Mouse (Mus musculus) brain, embryonic 18.5 days (tissue): ENCODE measurements around the gene Ltbp1.

ENCODE experiments used
- DNase-seq: peaks from one replicate; pipeline ENCODE4 v3.0.0-alpha.2; 2012; ENCODE audit warnings: low read depth, low spot score

Ltbp1 gene

GRCm38 (mm10) chr17:75005685-75006680, 615 bp downstream of the Ltbp1 start:
- no peak for DNase-seq

DNA sequence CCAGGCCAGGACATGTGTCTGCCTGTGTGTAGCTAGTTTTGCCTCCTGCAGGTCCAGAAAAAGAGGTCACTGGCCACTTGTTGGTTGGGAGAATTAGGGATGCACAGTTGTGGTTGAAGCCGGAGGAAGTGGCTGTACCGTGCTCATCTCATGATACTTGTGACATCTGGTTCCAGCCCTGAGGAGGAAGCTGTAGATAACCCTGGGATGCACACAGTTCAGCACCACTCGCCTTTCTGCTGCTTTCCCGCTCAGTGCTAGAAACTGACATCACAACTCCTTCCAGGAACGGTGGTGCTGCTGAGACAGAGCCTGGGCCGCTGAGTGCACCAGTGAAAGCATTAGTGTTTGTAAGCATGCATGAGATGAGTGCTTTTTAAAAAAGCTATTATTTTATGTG, 5.6 kb downstream of the Ltbp1 start:
- DNase-seq = no peak

DNA sequence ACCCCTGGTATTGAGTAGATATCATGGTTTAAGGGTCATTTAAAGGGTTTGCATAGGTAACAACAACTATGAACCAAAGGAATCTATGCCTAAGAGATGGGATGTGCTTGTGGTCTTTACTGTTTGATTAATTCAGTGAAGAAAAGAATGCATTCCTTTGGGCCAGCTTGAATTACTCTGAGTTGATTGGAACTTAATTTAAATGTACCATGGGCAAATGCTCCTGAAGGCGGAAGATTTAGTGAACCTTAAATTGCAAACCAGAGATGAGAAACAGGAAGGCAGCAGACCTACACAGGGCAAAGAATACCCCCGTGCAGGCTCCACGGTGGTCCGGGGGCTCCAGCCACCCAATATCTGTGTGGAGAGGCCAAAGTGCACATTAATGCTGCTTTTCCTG, 7.8 kb downstream of the Ltbp1 start:
- no peak for DNase-seq

DNA sequence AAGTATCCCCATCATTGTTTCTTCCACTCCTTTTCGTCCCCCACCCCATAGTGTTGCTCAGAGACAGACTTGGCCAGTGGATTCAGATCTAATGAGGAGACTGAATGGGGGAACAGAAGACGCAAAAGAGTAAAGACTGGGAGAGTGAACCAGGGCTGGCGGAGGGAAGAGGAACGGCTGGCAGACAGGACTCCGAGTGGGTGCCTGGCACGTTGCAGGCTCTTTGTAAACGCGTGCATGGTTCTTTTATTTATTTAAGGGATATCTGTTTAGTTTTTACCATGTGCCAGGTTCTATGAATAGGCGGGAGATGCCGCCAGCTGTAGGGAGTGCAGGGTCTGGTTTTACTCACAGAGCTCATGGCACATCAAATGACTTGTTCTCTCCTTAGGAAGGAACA, 8.5 kb downstream of the Ltbp1 start:
- no peak for DNase-seq

DNA sequence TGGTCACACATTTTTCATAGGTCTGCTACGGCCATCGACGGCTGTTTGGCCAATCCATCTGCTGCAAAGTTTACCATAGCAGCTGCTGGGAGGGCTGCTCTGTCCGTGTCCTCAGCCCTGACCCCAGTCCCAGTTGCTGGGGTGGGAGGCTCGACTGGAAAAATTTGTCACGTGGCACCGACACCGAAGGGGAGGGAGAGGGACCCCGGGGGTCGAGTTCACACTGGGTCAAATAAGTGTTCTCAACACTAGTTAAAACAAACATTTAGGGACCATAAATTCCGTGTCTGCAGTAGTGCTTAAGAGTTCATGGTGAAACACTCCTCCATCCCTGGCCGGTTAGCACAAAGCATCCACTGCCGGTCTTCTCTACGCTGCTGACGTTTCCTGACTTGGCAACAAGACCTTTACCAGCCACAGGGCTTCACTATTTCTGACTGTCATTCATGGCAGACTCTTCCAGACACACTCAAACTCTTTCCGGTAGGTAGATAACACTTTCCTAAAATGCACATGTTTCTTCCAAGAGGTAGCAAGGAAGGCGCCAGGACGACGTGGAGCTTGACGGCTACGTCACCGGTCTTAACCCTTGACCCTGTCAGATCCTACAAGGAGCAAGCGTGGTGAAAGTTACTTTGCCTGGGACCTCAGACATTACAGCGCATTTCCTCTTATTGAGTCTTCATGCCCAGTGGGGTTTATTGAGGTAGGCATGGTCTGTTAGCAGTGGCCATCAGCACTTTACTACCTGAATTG, 9.4 kb downstream of the Ltbp1 start:
- no peak for DNase-seq

DNA sequence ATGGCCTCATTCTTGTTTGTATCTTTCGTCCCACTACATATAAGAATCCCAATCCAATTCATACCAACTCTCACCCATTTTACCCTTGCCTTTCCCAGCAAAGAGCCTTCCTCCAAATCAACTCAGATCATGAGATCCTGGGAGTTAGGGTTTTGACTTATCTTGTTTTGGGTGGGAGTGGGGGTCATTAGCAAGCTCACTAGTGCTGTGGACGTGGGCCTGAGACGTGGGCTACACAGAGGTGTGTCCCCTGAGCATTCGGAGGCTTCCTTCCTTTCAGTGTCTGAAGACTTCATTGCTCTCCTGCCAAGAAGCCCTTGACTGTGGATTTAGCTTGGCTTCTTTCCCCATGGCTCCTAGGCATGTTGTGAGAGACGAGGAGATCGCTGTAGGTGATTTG, 10.2 kb downstream of the Ltbp1 start:
- no peak for DNase-seq

DNA sequence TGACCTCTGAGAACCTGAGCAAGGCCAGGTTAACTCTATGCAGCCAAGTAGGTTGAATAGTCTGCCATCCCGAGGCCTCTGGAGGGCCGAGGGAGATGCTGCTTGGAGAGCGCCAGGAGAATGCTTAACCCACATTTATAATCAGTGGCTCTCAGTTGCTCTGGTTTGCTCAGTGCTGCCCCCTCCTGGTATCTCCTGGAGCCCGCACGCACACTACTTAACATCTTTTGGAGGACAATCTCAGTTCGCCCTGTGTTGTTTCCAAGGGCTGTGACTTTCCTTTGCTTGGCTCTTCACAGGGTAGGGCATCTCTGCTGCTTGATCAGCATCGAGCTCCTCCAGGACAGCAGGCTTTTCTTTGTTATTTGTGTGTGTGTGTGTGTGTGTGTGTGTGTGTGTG, 12.1 kb downstream of the Ltbp1 start:
- no peak for DNase-seq

- DNase-seq = no peak
Observed at GRCm38 (mm10) chr17:75018142-75018541, 12.8 kb downstream of the Ltbp1 start.

- DNase-seq = no peak
Observed at GRCm38 (mm10) chr17:75020026-75020425, 14.7 kb downstream of the Ltbp1 start.

GRCm38 (mm10) chr17:75020619-75021018, 15.3 kb downstream of the Ltbp1 start:
- no peak for DNase-seq

DNA sequence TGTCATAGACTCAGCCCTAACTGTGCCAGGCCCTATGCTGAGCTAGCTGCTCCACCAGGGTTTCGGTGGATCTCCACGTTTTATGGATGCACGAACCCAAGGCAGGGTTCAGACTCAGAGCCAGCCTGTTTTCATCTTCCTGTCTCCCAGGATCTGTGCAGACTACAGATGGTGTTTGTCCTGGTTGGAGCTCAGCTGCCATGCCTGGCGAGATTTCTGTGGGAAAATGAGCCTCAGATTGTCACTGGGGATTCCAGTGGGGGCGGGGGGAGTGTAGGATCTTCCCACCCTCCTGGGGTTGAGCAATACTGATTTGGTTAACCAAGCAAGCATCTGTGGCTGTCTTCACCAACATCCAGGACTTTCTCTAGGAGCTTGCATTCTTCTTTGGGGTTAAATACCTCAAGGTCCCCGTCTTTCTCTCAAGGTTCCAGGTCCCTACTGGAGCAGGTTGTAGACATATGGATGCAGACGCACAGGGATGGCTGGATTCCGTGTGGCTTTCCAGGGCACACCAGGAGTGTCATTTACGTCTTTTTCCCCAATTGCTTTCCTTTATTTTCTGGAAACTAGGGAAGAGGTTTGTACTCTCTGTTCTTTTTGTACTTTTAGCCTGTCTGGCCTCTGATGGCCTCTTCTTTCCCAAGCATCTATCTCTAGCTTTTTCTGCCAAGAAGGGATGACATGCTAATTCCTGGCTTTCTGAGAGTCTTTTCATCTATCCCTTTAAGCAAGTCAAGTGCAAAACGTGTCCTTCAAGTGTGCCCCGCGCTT, 22.2 kb downstream of the Ltbp1 start:
- no peak for DNase-seq

DNA sequence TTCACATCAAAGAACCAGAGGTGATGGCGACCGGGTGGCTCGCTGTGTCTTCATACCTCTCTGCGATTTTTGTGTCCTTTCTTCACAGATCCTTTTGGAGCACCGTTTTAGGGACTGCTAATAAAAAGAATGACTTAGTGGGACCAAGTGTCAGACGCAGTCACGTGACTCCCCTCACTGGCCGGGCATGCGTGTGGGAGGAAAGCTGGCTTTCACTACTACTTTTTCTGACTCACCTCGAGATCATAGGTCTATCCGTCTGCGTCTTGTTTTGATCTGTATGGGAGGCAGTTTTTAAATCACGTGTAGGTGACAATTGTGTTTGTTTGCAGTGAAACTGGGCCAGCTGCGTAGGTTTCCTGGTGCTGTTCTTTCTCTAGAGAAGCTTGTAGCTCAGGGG, 28.0 kb downstream of the Ltbp1 start:
- DNase-seq = no peak

DNA sequence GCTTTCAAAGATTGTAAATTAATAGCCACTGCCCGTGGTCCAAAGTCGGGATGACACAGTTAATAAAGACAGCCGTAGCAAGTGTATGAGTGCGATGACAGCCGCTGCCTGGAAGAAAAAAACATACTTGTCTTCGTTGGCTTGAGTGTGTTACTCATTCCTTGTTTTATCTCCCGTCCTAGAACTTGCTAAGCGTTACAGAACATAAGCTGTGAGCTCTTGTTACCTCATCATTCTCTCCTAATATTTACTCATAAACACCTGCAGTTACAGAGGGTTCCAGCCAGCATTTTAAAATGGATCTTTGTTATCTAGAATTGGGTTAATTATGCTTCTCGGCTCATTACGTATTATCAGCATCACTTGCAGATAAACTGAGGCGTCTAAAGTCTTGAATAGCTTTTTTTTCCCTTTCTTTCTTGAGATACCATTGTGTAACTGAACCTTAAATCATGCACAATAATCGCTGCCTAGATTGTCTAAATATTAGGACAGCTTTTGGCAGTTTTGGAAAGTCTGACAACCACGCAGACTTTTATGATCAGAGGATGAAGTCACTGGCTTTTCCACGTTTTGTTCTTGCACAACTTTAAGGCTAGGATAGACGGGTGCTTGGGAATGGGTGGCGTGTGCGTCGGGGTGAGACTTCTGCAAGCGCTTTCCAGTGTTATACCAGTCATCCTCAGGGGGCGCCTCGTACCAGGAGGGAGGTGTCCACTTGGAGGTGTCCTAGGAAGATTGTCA, 28.7 kb downstream of the Ltbp1 start:
- no peak for DNase-seq

GRCm38 (mm10) chr17:75036881-75037280, 31.5 kb downstream of the Ltbp1 start:
- DNase-seq = no peak

- no peak for DNase-seq
Observed at GRCm38 (mm10) chr17:75039017-75039416, 33.6 kb downstream of the Ltbp1 start.

DNA sequence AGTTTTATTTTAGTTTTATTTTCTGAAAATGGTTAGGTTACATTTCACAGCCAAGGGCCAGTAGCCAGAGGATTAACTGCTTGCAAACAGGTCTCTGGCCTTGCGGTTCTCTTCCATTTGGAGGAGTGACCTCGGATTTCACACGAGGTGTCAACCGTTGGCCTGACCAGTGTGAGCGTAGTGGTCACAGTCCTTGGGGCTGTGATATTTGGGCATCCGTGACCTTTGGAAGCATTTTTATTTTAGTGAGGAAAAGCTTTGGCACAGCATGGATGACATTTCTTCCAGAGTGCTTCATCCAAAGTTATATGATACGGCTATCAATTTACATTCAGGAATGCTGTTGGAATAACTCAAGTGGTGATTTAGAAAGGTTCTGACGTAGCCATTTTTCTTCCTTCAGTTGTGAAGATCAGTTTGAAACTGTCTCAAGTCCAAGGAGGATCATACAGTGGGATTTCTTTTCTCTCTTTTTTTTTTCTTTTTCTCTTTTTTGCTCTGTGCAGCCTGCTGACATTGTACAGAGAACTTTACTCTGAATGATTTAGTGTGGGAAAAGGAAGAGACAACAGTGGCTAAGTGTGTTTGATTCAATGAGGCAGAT, 44.1 kb downstream of the Ltbp1 start:
- no peak for DNase-seq

- DNase-seq = no peak
Observed at GRCm38 (mm10) chr17:75051440-75051925, 46.1 kb downstream of the Ltbp1 start.

- DNase-seq = no peak
Observed at GRCm38 (mm10) chr17:75055235-75055634, 49.9 kb downstream of the Ltbp1 start.

GRCm38 (mm10) chr17:75055961-75056360, 50.6 kb downstream of the Ltbp1 start:
- DNase-seq = no peak

GRCm38 (mm10) chr17:75056631-75057030, 51.3 kb downstream of the Ltbp1 start:
- DNase-seq = no peak

DNA sequence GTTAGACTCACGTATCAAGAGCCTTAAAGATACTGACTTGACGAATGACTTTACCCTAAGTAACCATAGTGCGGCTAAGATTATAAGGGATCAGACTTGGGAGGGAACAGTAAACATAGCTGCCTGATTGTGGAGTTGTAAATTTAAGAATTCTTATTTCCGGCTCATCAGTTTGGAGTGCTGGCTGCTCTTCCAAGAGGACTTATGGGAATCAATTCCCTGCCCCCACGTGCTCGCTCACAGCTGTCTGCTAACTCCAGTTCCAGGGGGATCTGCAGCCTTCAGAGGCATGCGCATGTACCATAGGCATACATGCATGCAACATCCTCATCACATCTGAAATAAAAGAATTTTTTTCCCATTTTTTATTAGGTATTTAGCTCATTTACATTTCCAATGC, 61.0 kb downstream of the Ltbp1 start:
- no peak for DNase-seq
